Mouse (Mus musculus): Measurements from ENCODE around the gene Olfr1065. TPM values are rescaled to one million over a fixed set of nuclear protein-coding genes. Genes with fewer than 3 reads are reported as not detected.

The Olfr1065 gene
- not detected for total RNA-seq (2023)

DNA sequence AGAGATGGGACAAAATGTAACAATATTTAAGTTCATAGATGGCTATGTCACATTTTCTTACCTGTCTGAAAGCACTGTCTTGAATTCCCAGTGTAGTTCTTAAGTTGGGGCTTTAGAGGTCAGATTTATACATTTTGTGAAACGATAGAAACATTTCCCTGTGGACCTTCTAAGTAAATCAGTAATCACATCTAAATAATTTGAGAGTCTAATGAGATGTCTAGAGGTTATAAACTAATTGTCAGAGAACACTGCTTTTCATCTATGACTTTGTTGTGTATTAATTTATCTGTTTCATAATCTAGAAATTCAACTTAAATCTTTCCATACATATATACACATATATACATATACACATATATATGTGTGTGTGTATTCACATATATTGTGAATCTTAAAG, at the start of gene Olfr1065:
TSS of gene Olfr1065 (minus strand) at position 101 of the 400 bp plus-strand sequence.

DNA sequence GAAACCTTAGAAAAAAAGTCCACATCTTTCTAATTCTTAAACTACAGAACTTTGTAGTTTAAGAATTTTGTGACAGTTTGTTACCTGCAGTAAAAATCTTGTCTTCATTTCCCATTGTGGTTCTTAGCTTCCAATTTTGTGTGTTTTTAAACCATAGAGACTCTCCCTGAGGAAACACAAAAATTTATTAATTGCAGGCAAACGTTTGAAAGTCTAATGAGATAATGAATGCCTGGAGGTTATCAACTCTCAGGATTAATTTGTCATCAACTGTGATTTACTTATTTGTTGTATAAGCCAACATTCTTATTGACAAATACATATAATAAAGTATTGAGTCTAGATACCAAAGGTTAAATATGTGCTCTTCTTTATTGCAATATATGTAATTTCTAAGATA, 36.9 kb upstream of the Olfr1065 start, which contains the start of gene Olfr228:
TSS of gene Olfr228 (minus strand) at position 101 of the 400 bp plus-strand sequence.

DNA sequence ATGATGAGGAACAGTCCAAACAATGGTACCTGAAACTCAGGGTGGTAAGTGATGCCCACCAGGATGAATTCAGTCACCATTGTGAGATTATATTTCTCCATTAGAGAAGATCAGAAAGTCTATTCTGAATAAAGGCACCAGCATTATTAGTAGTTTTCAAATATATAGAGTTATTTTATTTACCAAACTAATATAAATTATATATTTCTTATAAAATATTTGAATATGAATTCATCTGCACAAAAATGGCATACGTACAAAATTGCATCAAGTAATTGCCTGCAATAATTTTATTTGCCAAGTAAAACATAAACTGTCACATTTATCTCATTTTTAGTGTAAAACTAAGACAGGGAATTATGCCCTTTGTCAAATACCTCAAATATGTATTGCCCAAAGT, 5.8 kb upstream of the Olfr1065 start, which contains the start of gene Olfr1066:
TSS of gene Olfr1066 (minus strand) at position 101 of the 400 bp plus-strand sequence.

DNA sequence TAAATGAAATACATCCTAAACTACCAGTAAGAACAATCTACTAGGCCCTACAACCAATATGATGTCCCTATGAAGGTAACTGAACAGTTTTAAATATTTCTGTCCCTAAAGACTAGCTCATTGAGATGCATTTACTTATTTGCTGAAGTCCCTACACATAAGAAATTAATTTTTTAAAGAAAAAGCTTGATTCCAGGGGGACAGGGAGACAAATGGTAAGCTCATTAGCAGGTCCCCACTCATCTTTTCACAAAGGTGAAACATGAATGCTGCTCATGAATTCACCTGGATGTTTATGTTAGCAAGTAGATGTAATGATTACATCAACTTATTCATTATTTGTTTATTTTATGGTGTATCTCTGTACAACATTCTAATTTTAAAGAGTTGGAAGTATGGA, 23.7 kb downstream of the Olfr1065 start, which contains the start of gene Olfr1062:
TSS of gene Olfr1062 (minus strand) at position 101 of the 400 bp plus-strand sequence.

DNA sequence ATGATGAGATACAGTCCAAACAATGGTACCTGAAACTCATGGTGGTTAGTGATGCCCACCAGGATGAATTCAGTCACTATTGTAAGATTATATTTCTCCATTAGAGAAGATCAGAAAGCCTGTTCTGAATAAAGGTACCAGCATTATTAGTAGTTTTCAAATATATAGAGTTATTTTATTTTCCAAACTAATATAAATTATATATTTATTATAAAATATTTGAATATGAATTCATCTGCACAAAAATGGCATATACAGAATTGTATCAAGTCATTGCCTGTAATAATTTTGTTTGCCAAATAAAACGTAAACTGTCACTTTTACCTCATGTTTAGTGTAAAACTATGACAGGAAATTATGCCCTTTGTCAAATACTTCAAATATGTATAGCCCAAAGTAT, 36.4 kb downstream of the Olfr1065 start, which contains the start of gene Olfr1061:
TSS of gene Olfr1061 (minus strand) at position 101 of the 400 bp plus-strand sequence.

Other genes with a start within 250 kb of the Olfr1065 start
- not detected for gene Olfr1045, start 247.6 kb downstream of the Olfr1065 start, total RNA-seq (2023)
- not detected for gene Olfr1046, start 231.3 kb downstream of the Olfr1065 start, total RNA-seq (2023)
- not detected for gene Olfr1047, start 219.2 kb downstream of the Olfr1065 start, total RNA-seq (2023)
- gene Olfr1048, start 210.3 kb downstream of the Olfr1065 start, total RNA-seq (2023): not detected
- not detected for gene Olfr1049, start 192.3 kb downstream of the Olfr1065 start, total RNA-seq (2023)
- not detected for gene Olfr1051, start 171.5 kb downstream of the Olfr1065 start, total RNA-seq (2023)
- not detected for gene Olfr1052, start 158.1 kb downstream of the Olfr1065 start, total RNA-seq (2023)
- not detected for gene Olfr1053, start 135.3 kb downstream of the Olfr1065 start, total RNA-seq (2023)
- not detected for gene Olfr1054, start 115.2 kb downstream of the Olfr1065 start, total RNA-seq (2023)
- not detected for gene Olfr1055, start 100.3 kb downstream of the Olfr1065 start, total RNA-seq (2023)
- not detected for gene Olfr1056, start 88.1 kb downstream of the Olfr1065 start, total RNA-seq (2023)
- not detected for gene Olfr1057, start 72.2 kb downstream of the Olfr1065 start, total RNA-seq (2023)
- gene Olfr1058, start 62.0 kb downstream of the Olfr1065 start, total RNA-seq (2023): not detected
- gene Olfr1061, start 36.5 kb downstream of the Olfr1065 start, total RNA-seq (2023): not detected
- not detected for gene Olfr1062, start 23.8 kb downstream of the Olfr1065 start, total RNA-seq (2023)
- not detected for gene Olfr1066, start 5.7 kb upstream of the Olfr1065 start, total RNA-seq (2023)
- not detected for gene Olfr228, start 36.8 kb upstream of the Olfr1065 start, total RNA-seq (2023)
- gene Olfr1076, start 57.9 kb upstream of the Olfr1065 start, total RNA-seq (2023): not detected
- gene Olfr1079, start 91.9 kb upstream of the Olfr1065 start, total RNA-seq (2023): not detected
- not detected for gene Olfr1080, start 107.6 kb upstream of the Olfr1065 start, total RNA-seq (2023)
- not detected for gene Olfr1082, start 148.4 kb upstream of the Olfr1065 start, total RNA-seq (2023)
- gene Olfr1084, start 189.1 kb upstream of the Olfr1065 start, total RNA-seq (2023): not detected
- not detected for gene Olfr1085, start 211.4 kb upstream of the Olfr1065 start, total RNA-seq (2023)
- not detected for gene Olfr1086, start 229.5 kb upstream of the Olfr1065 start, total RNA-seq (2023)
- not detected for gene Olfr1087, start 247.8 kb upstream of the Olfr1065 start, total RNA-seq (2023)